Mouse (Mus musculus) MEL (cell line): ENCODE results near the gene Pla2g12a. TPM values are rescaled to one million over a fixed set of nuclear protein-coding genes. Genes with fewer than 3 reads are reported as not detected.

ENCODE experiments used
- DNase-seq: peaks from one replicate; pipeline ENCODE4 v3.0.0; 2011; ENCODE audit warnings: low read depth, low spot score
- H3K27ac ChIP-seq: 2 replicates; pipeline ENCODE4 v1.5.1; 2012; ENCODE audit warnings: low read depth, mild to moderate bottlenecking, control low read depth, low read length, moderate library complexity; ENCODE audit not compliant: control insufficient read depth
- H3K27me3 ChIP-seq, 2 experiments: fragments of 150-350 bp in 1 of 2; sonication (generic) in 1 of 2; 2 replicates each; pipeline ENCODE4 v1.6.1; 2012; ENCODE audit warnings: low read length in 2 of 2, mild to moderate bottlenecking in 2 of 2, improper control_type of control experiment in 1 of 2, moderate library complexity in 1 of 2; ENCODE audit not compliant: insufficient read depth in 2 of 2, control insufficient read depth in 1 of 2
- H3K36me3 ChIP-seq, 2 experiments: 2 replicates each; pipeline ENCODE4 v1.6.1; 2012 to 2014; ENCODE audit warnings: low read length in 2 of 2, improper control_type of control experiment in 1 of 2, inconsistent platforms in 1 of 2, mild to moderate bottlenecking in 1 of 2; ENCODE audit not compliant: insufficient read depth in 2 of 2, control insufficient read depth in 1 of 2
- H3K4me1 ChIP-seq, 2 experiments: fragments of 150-350 bp in 1 of 2; sonication (generic) in 1 of 2; 2 replicates each; pipeline ENCODE4 v1.6.1; 2012; ENCODE audit warnings: low read length in 2 of 2, improper control_type of control experiment in 1 of 2, mild to moderate bottlenecking in 1 of 2; ENCODE audit not compliant: insufficient read depth in 2 of 2, control insufficient read depth in 1 of 2
- H3K4me3 ChIP-seq, 2 experiments: fragments of 150-350 bp in 1 of 2; sonication (generic) in 1 of 2; 2 replicates each; pipeline ENCODE4 v1.5.1; 2012; ENCODE audit warnings: low read depth in 2 of 2, low read length in 2 of 2, mild to moderate bottlenecking in 2 of 2, moderate library complexity in 2 of 2, control low read depth in 1 of 2, improper control_type of control experiment in 1 of 2; ENCODE audit not compliant: control insufficient read depth in 1 of 2, insufficient read depth in 1 of 2
- H3K79me2 ChIP-seq: 2 replicates; pipeline ENCODE4 v1.6.1; 2012; ENCODE audit warnings: mild to moderate bottlenecking, low read length, moderate library complexity; ENCODE audit not compliant: control insufficient read depth, poor library complexity, insufficient read depth
- H3K9ac ChIP-seq: 2 replicates; pipeline ENCODE4 v1.6.1; 2012; ENCODE audit warnings: low read depth, mild to moderate bottlenecking, control low read depth, low read length, moderate library complexity; ENCODE audit not compliant: control insufficient read depth, poor library complexity, severe bottlenecking
- H3K9me3 ChIP-seq: fragments of 150-350 bp; sonication (generic); replicated peaks from 2 replicates; pipeline ENCODE4 v1.6.1; 2012; ENCODE audit warnings: mild to moderate bottlenecking, low read length, improper control_type of control experiment, moderate library complexity; ENCODE audit not compliant: insufficient read depth
- BHLHE40 ChIP-seq: IDR thresholded peaks from 2 replicates; pipeline ENCODE4 v1.6.1; 2012; ENCODE audit warnings: low read depth, mild to moderate bottlenecking, inconsistent platforms, low read length, improper control_type of control experiment, borderline replicate concordance
- CHD1 ChIP-seq: IDR thresholded peaks from 2 replicates; pipeline ENCODE4 v1.6.1; 2012; ENCODE audit warnings: low read depth, mild to moderate bottlenecking, inconsistent platforms, low read length, improper control_type of control experiment
- CHD2 ChIP-seq: IDR thresholded peaks from 2 replicates; pipeline ENCODE4 v1.6.1; 2011; ENCODE audit warnings: low read length, improper control_type of control experiment
- E2F4 ChIP-seq: IDR thresholded peaks from 2 replicates; pipeline ENCODE4 v1.6.1; 2011; ENCODE audit warnings: low read depth, low read length, improper control_type of control experiment, borderline replicate concordance
- GATA1 ChIP-seq: IDR thresholded peaks from 2 replicates; pipeline ENCODE4 v1.6.1; 2011; ENCODE audit warnings: low read depth, low read length, improper control_type of control experiment
- JUND ChIP-seq: IDR thresholded peaks from 2 replicates; pipeline ENCODE4 v1.6.1; 2011; ENCODE audit warnings: low read depth, mild to moderate bottlenecking, improper control_type of control experiment, low read length
- KAT2A ChIP-seq: conservative IDR thresholded peaks from 2 replicates; pipeline ENCODE4 v1.6.1; 2012; ENCODE audit warnings: low read depth, low read length, improper control_type of control experiment, inconsistent platforms
- MAFK ChIP-seq: IDR thresholded peaks from 2 replicates; pipeline ENCODE4 v1.6.1; 2011; ENCODE audit warnings: low read depth, mild to moderate bottlenecking, low read length, improper control_type of control experiment, borderline replicate concordance
- MXI1 ChIP-seq: IDR thresholded peaks from 2 replicates; pipeline ENCODE4 v1.6.1; 2011; ENCODE audit warnings: mild to moderate bottlenecking, low read depth, low read length, improper control_type of control experiment
- NRF1 ChIP-seq: IDR thresholded peaks from 2 replicates; pipeline ENCODE4 v1.6.1; 2014; ENCODE audit warnings: low read depth, mild to moderate bottlenecking, inconsistent platforms, low read length, improper control_type of control experiment, moderate library complexity; ENCODE audit not compliant: poor library complexity, insufficient read depth, severe bottlenecking
- POLR2AphosphoS2 ChIP-seq: IDR thresholded peaks from 2 replicates; pipeline ENCODE4 v1.6.1; 2011; ENCODE audit warnings: low read length, improper control_type of control experiment
- RAD21 ChIP-seq: IDR thresholded peaks from 2 replicates; pipeline ENCODE4 v1.6.1; 2011; ENCODE audit warnings: mild to moderate bottlenecking, low read depth, low read length, improper control_type of control experiment
- SIN3A ChIP-seq: IDR thresholded peaks from 2 replicates; pipeline ENCODE4 v1.6.1; 2012; ENCODE audit warnings: low read length, improper control_type of control experiment, inconsistent platforms
- TAL1 ChIP-seq: IDR thresholded peaks from 2 replicates; pipeline ENCODE4 v1.6.1; 2012; ENCODE audit warnings: mild to moderate bottlenecking, inconsistent platforms, low read length, moderate library complexity, mixed read lengths
- TCF12 ChIP-seq: IDR thresholded peaks from 2 replicates; pipeline ENCODE4 v1.6.1; 2014; ENCODE audit warnings: low read depth, mild to moderate bottlenecking, inconsistent platforms, low read length, improper control_type of control experiment, moderate library complexity
- USF1 ChIP-seq: IDR thresholded peaks from 2 replicates; pipeline ENCODE4 v1.6.1; 2014; ENCODE audit warnings: low read depth, mild to moderate bottlenecking, inconsistent platforms, low read length, improper control_type of control experiment, moderate library complexity
- USF2 ChIP-seq, 2 experiments: IDR thresholded peaks; 2 replicates each; pipeline ENCODE4 v1.6.1; 2011 to 2012; ENCODE audit warnings: improper control_type of control experiment in 2 of 2, low read length in 2 of 2, borderline replicate concordance in 1 of 2, inconsistent platforms in 1 of 2, low read depth in 1 of 2, mild to moderate bottlenecking in 1 of 2; ENCODE audit not compliant: insufficient read depth in 1 of 2
- ZKSCAN1 ChIP-seq: IDR thresholded peaks from 2 replicates; pipeline ENCODE4 v1.6.1; 2012; ENCODE audit warnings: low read depth, mild to moderate bottlenecking, inconsistent platforms, low read length, improper control_type of control experiment, moderate library complexity
- ZMIZ1 ChIP-seq: IDR thresholded peaks from 2 replicates; pipeline ENCODE4 v1.6.1; 2012; ENCODE audit warnings: low read depth, mild to moderate bottlenecking, inconsistent platforms, low read length, improper control_type of control experiment, moderate library complexity
- ZNF384 ChIP-seq: IDR thresholded peaks from 2 replicates; pipeline ENCODE4 v1.6.1; 2012; ENCODE audit warnings: low read depth, mild to moderate bottlenecking, inconsistent platforms, low read length, improper control_type of control experiment
- polyA plus RNA-seq, 2 experiments: library from polyadenylated mRNA; stranded (reverse) in 1 of 2; unstranded in 1 of 2; fragments of >175 nt in 1 of 2; fragments of >200 nt in 1 of 2; gene quantifications; 2 replicates each; pipeline versions ENCODE4 v1.2.1 to v1.2.4; 2012; ENCODE audit warnings: low replicate concordance in 2 of 2, low read depth in 1 of 2; ENCODE audit not compliant: insufficient read length in 2 of 2, insufficient read depth in 1 of 2, missing spikeins in 1 of 2
- total RNA-seq: library from RNA; depleted of rRNA; stranded (reverse); fragments of 300-350 nt; gene quantifications from 2 replicates; pipeline ENCODE4 v1.2.3, GENCODE M21; 2012

Gene Pla2g12a
- total and polyA plus RNA-seq, 3 experiments: 89.8 to 251 (median 93.5) TPM

DNA sequence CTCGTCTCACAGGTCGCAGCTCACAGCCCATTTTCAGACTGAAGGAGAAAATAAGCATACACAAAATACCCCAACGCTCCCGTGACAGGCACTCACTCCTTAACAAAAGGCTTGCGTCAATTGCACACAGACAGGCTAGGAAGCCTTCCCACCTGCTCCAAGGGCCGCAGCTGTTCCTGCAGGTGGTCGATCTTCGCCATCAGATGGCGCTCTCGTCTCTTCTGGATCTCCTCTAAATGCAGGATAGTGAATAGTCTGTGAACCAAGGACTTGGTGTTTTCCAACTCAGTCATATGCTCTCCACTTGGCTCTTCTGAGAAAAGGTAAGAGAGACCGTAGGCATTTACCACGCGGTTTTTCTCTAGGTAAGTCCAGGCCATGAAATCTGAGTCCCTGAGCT lies 40.0 kb downstream of the Pla2g12a start (continued):
- TF ChIP-seq CHD1 (no peak), USF2 (IDR thresholded peaks at IDR 0.05; ENCODE audit: borderline replicate concordance in 1 of 2, insufficient read depth in 1 of 2, low read depth in 1 of 2, low read length in 2 of 2) (no peak), MXI1 (no peak), GATA1 (no peak), TAL1 (no peak)

DNA sequence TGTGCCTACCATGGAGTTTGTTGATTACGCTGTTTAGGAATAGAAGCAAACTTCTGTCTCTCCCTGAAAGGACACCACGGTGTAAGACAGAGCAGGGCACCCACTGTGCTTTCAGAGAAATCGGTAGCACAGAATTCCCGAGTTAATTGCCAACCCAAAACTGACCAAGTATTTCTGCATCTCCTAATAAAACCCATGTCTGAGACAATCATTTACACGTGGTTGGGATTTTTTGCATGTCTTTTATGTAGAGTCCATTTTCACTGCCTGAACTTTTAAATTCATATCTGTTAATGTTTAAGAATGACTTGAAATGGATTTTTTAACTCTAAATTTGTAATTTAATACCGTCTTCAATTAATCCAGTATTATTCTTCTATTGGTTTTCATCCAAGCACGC lies 45.2 kb downstream of the Pla2g12a start:
- H3K27ac ChIP-seq: no peak overlapping the region
- TF ChIP-seq BHLHE40: no peak
- TF ChIP-seq POLR2AphosphoS2: no peak
- TF ChIP-seq ZKSCAN1: no peak
- TF ChIP-seq CHD2: no peak
- TF ChIP-seq MAFK: no peak
- no peak for TF ChIP-seq JUND
- no peak for TF ChIP-seq TCF12
- no peak for TF ChIP-seq USF1
- no peak for TF ChIP-seq KAT2A
- no peak for TF ChIP-seq SIN3A
- no peak for TF ChIP-seq E2F4
- TF ChIP-seq NRF1: no peak
- TF ChIP-seq, all 39 proteins: peak for 0
- Histone ChIP-seq H3K27me3 (no peaks in the 10 kb centered on the region), H3K9ac (no peak overlapping the region), H3K9me3 (no peaks in the 10 kb centered on the region), H3K4me1 (no peaks in the 10 kb centered on the region), H3K79me2 (no peaks in the 10 kb centered on the region), H3K36me3 (no peaks in the 10 kb centered on the region), H3K4me3 (no peak overlapping the region)
- DNase-seq: no peak

DNA sequence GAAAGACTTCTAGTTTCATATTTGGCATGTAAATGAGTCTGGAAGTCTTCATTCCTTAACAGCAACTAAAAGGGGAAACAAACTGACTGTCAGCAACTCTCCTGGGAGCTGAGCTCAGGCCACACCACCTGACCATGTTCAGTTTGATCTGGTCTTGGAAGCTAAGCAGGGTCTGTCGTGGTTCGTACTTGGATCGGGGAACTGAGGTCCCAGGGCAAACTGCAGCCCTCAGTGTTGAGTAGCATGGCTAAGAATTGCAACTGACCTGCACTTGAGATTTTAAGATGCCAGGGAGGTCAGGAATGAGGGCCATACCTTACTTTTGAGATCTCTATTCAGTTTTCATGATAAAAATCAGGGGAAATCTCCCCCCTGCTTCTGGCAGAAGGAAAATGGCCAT lies 47.5 kb downstream of the Pla2g12a start:
- Histone ChIP-seq H3K9me3 (no peaks in the 10 kb centered on the region), H3K27ac (no peak overlapping the region), H3K4me3 (no peak overlapping the region), H3K36me3 (no peaks in the 10 kb centered on the region), H3K79me2 (no peaks in the 10 kb centered on the region), H3K27me3 (no peaks in the 10 kb centered on the region), H3K4me1 (no peaks in the 10 kb centered on the region), H3K9ac (no peak overlapping the region)
- no peak for DNase-seq
- TF ChIP-seq ZNF384 (no peak), ZMIZ1 (no peak), RAD21 (no peak), POLR2AphosphoS2 (no peak), CHD1 (no peak)
